ENCODE assay signal across 14 mouse cellular contexts in genomic region chr14:121565930-121566329, GRCm38 (mm10).
A peak's percentile ranks its signal among the peaks of the same experiment; 100 is the strongest.
DNase-seq lines count a peak whose midpoint lies in the region; ATAC-seq and TF ChIP-seq lines count a peak whose summit lies in the region.
"Had no signal": no experiment of that assay in that cellular context is flagged by ENCODE, and none has a peak within 500 bp of the region (broad histone marks: within the 10 kb centered on the region; RNA-seq: fewer than 3 reads in every experiment).

No protein-coding gene starts in this region.

- TF ChIP-seq CTCF in midbrain, postnatal 0 days (IDR thresholded peaks at IDR 0.05), result no peak

- peak; percentile 17; the same call in 1 of the 2 replicates for ATAC-seq in midbrain, embryonic 11.5 days (ENCODE audit: low FRiP score)
- ATAC-seq in midbrain, postnatal 0 days (ENCODE audit: low FRiP score), result no peak
- peak; percentile 21; the same call in 1 of the 2 replicates for ATAC-seq in embryonic facial prominence, embryonic 13.5 days (ENCODE audit: insufficient number of reproducible peaks, insufficient read depth, low FRiP score, low TSS enrichment, low read depth)
- ATAC-seq in limb, embryonic 15.5 days (ENCODE audit: insufficient number of reproducible peaks, low FRiP score, low TSS enrichment, low read depth), result no peak

- H3K4me3 ChIP-seq in midbrain, embryonic 11.5 days (ENCODE audit: low read depth, low read length), result no peak overlapping the region
- H3K4me3 ChIP-seq in midbrain, postnatal 0 days (ENCODE audit: low read depth, low read length), result no peak overlapping the region
- no peak overlapping the region; the same call in 1 of the 2 replicates for H3K4me3 ChIP-seq in embryonic facial prominence, embryonic 13.5 days
- H3K4me3 ChIP-seq in limb, embryonic 15.5 days, result no peak overlapping the region
- H3K4me3 ChIP-seq: embryonic facial prominence, embryonic 15.5 days; heart, embryonic 13.5 days had no signal

- 37% methylated on average over 6 of the region's 6 CpGs for WGBS in midbrain, embryonic 11.5 days
- WGBS in midbrain, postnatal 0 days, result 40% methylated on average over 6 of the region's 6 CpGs
- WGBS in embryonic facial prominence, embryonic 13.5 days, result 26% methylated on average over 6 of the region's 6 CpGs
- WGBS in limb, embryonic 15.5 days, result 32% methylated on average over 6 of the region's 6 CpGs

- H3K9ac ChIP-seq in midbrain, embryonic 11.5 days (ENCODE audit: low read length), result no peak overlapping the region
- no peak overlapping the region for H3K9ac ChIP-seq in midbrain, postnatal 0 days (replicated peaks; ENCODE audit: low read length, poor library complexity, severe bottlenecking)
- 0 out of 2 replicates have a peak overlapping the region, but pooled peaks have one; percentile 36 for H3K9ac ChIP-seq in embryonic facial prominence, embryonic 13.5 days
- H3K9ac ChIP-seq in limb, embryonic 15.5 days, result no peak overlapping the region
- H3K9ac ChIP-seq: embryonic facial prominence, embryonic 15.5 days; heart, embryonic 13.5 days; liver, embryonic 14.5 days had no signal

- H3K4me2 ChIP-seq in midbrain, embryonic 11.5 days, result no peak overlapping the region
- H3K4me2 ChIP-seq in midbrain, postnatal 0 days (ENCODE audit: low read depth, low read length, poor library complexity, severe bottlenecking), result no peak overlapping the region
- H3K4me2 ChIP-seq in embryonic facial prominence, embryonic 13.5 days, result peak overlapping the region; percentile 40
- H3K4me2 ChIP-seq in limb, embryonic 15.5 days, result no peak overlapping the region
- H3K4me2 ChIP-seq: embryonic facial prominence, embryonic 15.5 days; heart, embryonic 13.5 days had no signal

- peak; percentile 87 for DNase-seq in midbrain, embryonic 11.5 days (ENCODE audit: low spot score, missing footprints)
- no peak for DNase-seq in midbrain, postnatal 0 days (ENCODE audit: low spot score)
- peak; percentile 41 for DNase-seq in embryo, embryonic 10.5 days (ENCODE audit: low spot score)
- no peak for DNase-seq in adrenal gland, postnatal 4 days (ENCODE audit: low spot score in 2 of 2)
- no peak for DNase-seq in adipocyte (ENCODE audit: low spot score)
- DNase-seq: cerebellum, postnatal 14 days; kidney, adult 9 months; kidney, postnatal 36 days; thymus, postnatal 25 days had no signal

- no peak overlapping the region for H3K27ac ChIP-seq in midbrain, embryonic 11.5 days (ENCODE audit: low read depth, low read length)
- H3K27ac ChIP-seq in midbrain, postnatal 0 days (ENCODE audit: low read depth, low read length), result no peak overlapping the region
- H3K27ac ChIP-seq in embryonic facial prominence, embryonic 13.5 days, result peak overlapping the region; percentile 39; the same call in 1 of the 2 replicates
- peak overlapping the region; percentile 29; the same call in 1 of the 2 replicates for H3K27ac ChIP-seq in limb, embryonic 15.5 days
- H3K27ac ChIP-seq: embryonic facial prominence, embryonic 15.5 days; heart, embryonic 13.5 days; liver, embryonic 14.5 days had no signal

- H3K4me1 ChIP-seq in midbrain, embryonic 11.5 days (ENCODE audit: control insufficient read depth, insufficient read depth, low read length), result peaks cover 31% of the 10 kb centered on the region
- H3K4me1 ChIP-seq in midbrain, postnatal 0 days (ENCODE audit: insufficient read depth, low read length), result peaks cover 13% of the 10 kb centered on the region; the same call in 1 of the 2 replicates
- H3K4me1 ChIP-seq in embryonic facial prominence, embryonic 13.5 days, result peaks cover 22% of the 10 kb centered on the region
- peaks cover 13% of the 10 kb centered on the region for H3K4me1 ChIP-seq in limb, embryonic 15.5 days

- H3K27me3 ChIP-seq in midbrain, embryonic 11.5 days (ENCODE audit: control insufficient read depth, insufficient read depth, low read length), result no peaks in the 10 kb centered on the region
- H3K27me3 ChIP-seq in midbrain, postnatal 0 days (ENCODE audit: insufficient read depth, low read length), result no peaks in the 10 kb centered on the region
- H3K27me3 ChIP-seq in embryonic facial prominence, embryonic 13.5 days, result peaks cover 40% of the 10 kb centered on the region
- 0 out of 2 replicates have a peak, but pooled peaks cover 2% of the 10 kb centered on the region for H3K27me3 ChIP-seq in limb, embryonic 15.5 days
- H3K27me3 ChIP-seq: heart, embryonic 13.5 days had no signal

- H3K9me3 ChIP-seq in midbrain, embryonic 11.5 days (ENCODE audit: control insufficient read depth, low read length), result no peaks in the 10 kb centered on the region
- no peaks in the 10 kb centered on the region for H3K9me3 ChIP-seq in midbrain, postnatal 0 days (ENCODE audit: low read length)
- no peaks in the 10 kb centered on the region for H3K9me3 ChIP-seq in embryonic facial prominence, embryonic 13.5 days
- H3K9me3 ChIP-seq in limb, embryonic 15.5 days, result no peaks in the 10 kb centered on the region
- H3K9me3 ChIP-seq: embryonic facial prominence, embryonic 15.5 days; heart, embryonic 13.5 days had no signal

- H3K36me3 ChIP-seq in midbrain, embryonic 11.5 days (ENCODE audit: control insufficient read depth, insufficient read depth, low read length), result no peaks in the 10 kb centered on the region
- peaks cover 8% of the 10 kb centered on the region for H3K36me3 ChIP-seq in midbrain, postnatal 0 days (ENCODE audit: insufficient read depth, low read length)
- H3K36me3 ChIP-seq in embryonic facial prominence, embryonic 13.5 days, result no peaks in the 10 kb centered on the region
- peaks cover 3% of the 10 kb centered on the region; the same call in 1 of the 2 replicates for H3K36me3 ChIP-seq in limb, embryonic 15.5 days

Comparison
In these comparisons a context has a peak if more than half of its experiments do, and no peak if none do; other contexts are left out.
1. ATAC-seq: peak in midbrain, embryonic 11.5 days (single experiment) and embryonic facial prominence, embryonic 13.5 days (single experiment); none in midbrain, postnatal 0 days (single experiment) and limb, embryonic 15.5 days (single experiment).
2. DNase-seq: peak in midbrain, embryonic 11.5 days (single experiment) and embryo, embryonic 10.5 days (single experiment); none in midbrain, postnatal 0 days (single experiment), adrenal gland, postnatal 4 days (0 of 2) and adipocyte (single experiment).
3. H3K27ac ChIP-seq: peak in embryonic facial prominence, embryonic 13.5 days (single experiment) and limb, embryonic 15.5 days (single experiment); none in midbrain, embryonic 11.5 days (single experiment) and midbrain, postnatal 0 days (single experiment).